Mouse (Mus musculus): ENCODE measurements around the gene Ptov1. TPM values are rescaled to one million over a fixed set of nuclear protein-coding genes. Genes with fewer than 3 reads are reported as not detected.

Ptov1 gene
- 377 and 384 TPM in 2 replicates for polyA plus RNA-seq (2014; fragmentation: Nextera tagmentation; extraction: Ambion mirVana)

- 2% methylated on average over 29 of the region's 29 CpGs for WGBS
- H3K4me1 ChIP-seq (ENCODE audit: control insufficient read depth, insufficient read depth, low read length), result peaks cover 43% of the 10 kb centered on the region
Measured at GRCm38 (mm10) chr7:44869697-44870528, at the start of gene Ptov1. Gene Ptov1 (minus strand): TSS chr7:44869788.

GRCm38 (mm10) chr7:44919127-44919526, 49.5 kb upstream of the Ptov1 start:
- Histone ChIP-seq H3K4me1 (ENCODE audit: control insufficient read depth, insufficient read depth, low read length) (0 out of 2 replicates have a peak, but pooled peaks cover 2% of the 10 kb centered on the region), H3K36me3 (ENCODE audit: control insufficient read depth, insufficient read depth, low read length) (peaks cover 34% of the 10 kb centered on the region), H3K27me3 (ENCODE audit: control insufficient read depth, insufficient read depth, low read length) (no peaks in the 10 kb centered on the region), H3K4me3 (ENCODE audit: low read depth, low read length) (no peak overlapping the region), H3K9ac (replicated peaks; ENCODE audit: low read depth, low read length) (no peak overlapping the region), H3K9me3 (ENCODE audit: control insufficient read depth, low read depth, low read length) (no peaks in the 10 kb centered on the region), H3K27ac (ENCODE audit: low read length) (no peak overlapping the region), H3K4me2 (replicated peaks; ENCODE audit: low read depth, low read length) (no peak overlapping the region)
- no peak for ATAC-seq (ENCODE audit: insufficient number of reproducible peaks, insufficient read depth, low FRiP score, low read depth)
- WGBS, result 86% methylated on average over 5 of the region's 5 CpGs

More at GRCm38 (mm10) chr7:44869697-44870528, at the start of gene Ptov1:
- no peaks in the 10 kb centered on the region for H3K9me3 ChIP-seq (ENCODE audit: control insufficient read depth, low read depth, low read length)
- ATAC-seq (ENCODE audit: insufficient number of reproducible peaks, insufficient read depth, low FRiP score, low read depth), result peak; percentile 90
- H3K4me2 ChIP-seq (replicated peaks; ENCODE audit: low read depth, low read length), result peak within 1 kb of the TSS; percentile 82
- peak within 1 kb of the TSS; percentile 94 for H3K4me3 ChIP-seq (ENCODE audit: low read depth, low read length)
- H3K27me3 ChIP-seq (ENCODE audit: control insufficient read depth, insufficient read depth, low read length), result no peaks in the 10 kb centered on the region
- peak within 1 kb of the TSS; percentile 100 for H3K27ac ChIP-seq (ENCODE audit: low read length)
- peaks cover 14% of the 10 kb centered on the region for H3K36me3 ChIP-seq (ENCODE audit: control insufficient read depth, insufficient read depth, low read length)
- peak within 1 kb of the TSS; percentile 100 for H3K9ac ChIP-seq (replicated peaks; ENCODE audit: low read depth, low read length)

DNA sequence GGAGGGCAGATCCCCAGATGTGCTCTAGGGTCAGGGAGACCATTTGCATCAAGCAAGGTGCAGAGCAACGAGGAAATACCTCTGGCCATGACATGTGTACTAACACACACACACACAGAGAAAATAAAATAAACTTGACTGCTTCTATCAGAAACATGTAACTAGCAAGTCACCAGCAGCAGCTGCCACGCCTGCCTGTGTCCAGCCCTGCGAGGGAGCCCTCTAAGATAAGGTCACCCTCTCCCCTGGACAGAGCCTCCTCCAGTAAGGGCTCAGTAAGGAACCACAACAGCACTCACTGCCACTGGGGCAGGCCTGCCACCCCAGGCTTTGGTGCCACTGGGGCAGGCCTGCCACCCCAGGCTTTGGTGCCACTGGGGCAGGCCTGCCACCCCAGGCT, 48.6 kb upstream of the Ptov1 start:
- no peaks in the 10 kb centered on the region for H3K27me3 ChIP-seq (ENCODE audit: control insufficient read depth, insufficient read depth, low read length)
- H3K9me3 ChIP-seq (ENCODE audit: control insufficient read depth, low read depth, low read length), result no peaks in the 10 kb centered on the region
- H3K36me3 ChIP-seq (ENCODE audit: control insufficient read depth, insufficient read depth, low read length), result peaks cover 33% of the 10 kb centered on the region
- WGBS, result 67% methylated on average over 3 of the region's 3 CpGs
- 0 out of 2 replicates have a peak, but pooled peaks cover 2% of the 10 kb centered on the region for H3K4me1 ChIP-seq (ENCODE audit: control insufficient read depth, insufficient read depth, low read length)
- no peak overlapping the region for H3K9ac ChIP-seq (replicated peaks; ENCODE audit: low read depth, low read length)
- ATAC-seq (ENCODE audit: insufficient number of reproducible peaks, insufficient read depth, low FRiP score, low read depth), result no peak
- no peak overlapping the region for H3K27ac ChIP-seq (ENCODE audit: low read length)
- H3K4me2 ChIP-seq (replicated peaks; ENCODE audit: low read depth, low read length), result no peak overlapping the region
- H3K4me3 ChIP-seq (ENCODE audit: low read depth, low read length), result no peak overlapping the region

- H3K4me1 ChIP-seq (ENCODE audit: control insufficient read depth, insufficient read depth, low read length), result 0 out of 2 replicates have a peak, but pooled peaks cover 2% of the 10 kb centered on the region
- H3K4me2 ChIP-seq (replicated peaks; ENCODE audit: low read depth, low read length), result no peak overlapping the region
- H3K36me3 ChIP-seq (ENCODE audit: control insufficient read depth, insufficient read depth, low read length), result peaks cover 38% of the 10 kb centered on the region
- H3K9ac ChIP-seq (replicated peaks; ENCODE audit: low read depth, low read length), result no peak overlapping the region
- 93% methylated on average over 4 of the region's 4 CpGs for WGBS
- H3K4me3 ChIP-seq (ENCODE audit: low read depth, low read length), result no peak overlapping the region
- no peaks in the 10 kb centered on the region for H3K9me3 ChIP-seq (ENCODE audit: control insufficient read depth, low read depth, low read length)
- H3K27ac ChIP-seq (ENCODE audit: low read length), result no peak overlapping the region
- no peaks in the 10 kb centered on the region for H3K27me3 ChIP-seq (ENCODE audit: control insufficient read depth, insufficient read depth, low read length)
- 0 out of 2 replicates have a peak, but pooled peaks have one; percentile 29 for ATAC-seq (ENCODE audit: insufficient number of reproducible peaks, insufficient read depth, low FRiP score, low read depth)
Measured at GRCm38 (mm10) chr7:44916881-44917280, 47.3 kb upstream of the Ptov1 start.

DNA sequence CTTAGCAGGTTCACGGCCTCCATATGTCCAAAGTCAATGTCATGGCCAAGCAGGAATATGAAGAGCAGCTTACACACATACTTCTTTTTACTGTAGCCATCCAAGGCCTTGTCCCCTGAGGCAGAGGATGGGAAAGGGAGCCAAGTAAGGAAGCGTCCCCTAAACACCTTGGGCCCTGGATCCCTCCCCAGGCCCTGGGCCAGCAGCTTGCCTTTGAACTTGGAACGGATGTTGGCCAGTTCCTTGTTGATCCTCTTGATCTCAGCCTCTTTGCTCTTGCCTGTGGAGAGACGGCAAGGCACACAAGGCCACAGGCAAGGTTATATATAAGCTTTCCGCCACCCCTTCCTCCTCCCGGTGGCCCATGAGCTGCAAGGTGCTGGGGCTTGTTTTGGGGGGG, 46.6 kb upstream of the Ptov1 start:
- 90% methylated on average over 6 of the region's 6 CpGs for WGBS
- no peak overlapping the region for H3K9ac ChIP-seq (replicated peaks; ENCODE audit: low read depth, low read length)
- H3K36me3 ChIP-seq (ENCODE audit: control insufficient read depth, insufficient read depth, low read length), result peaks cover 38% of the 10 kb centered on the region
- no peak overlapping the region for H3K27ac ChIP-seq (ENCODE audit: low read length)
- no peaks in the 10 kb centered on the region for H3K9me3 ChIP-seq (ENCODE audit: control insufficient read depth, low read depth, low read length)
- 0 out of 2 replicates have a peak, but pooled peaks cover 2% of the 10 kb centered on the region for H3K4me1 ChIP-seq (ENCODE audit: control insufficient read depth, insufficient read depth, low read length)
- H3K4me3 ChIP-seq (ENCODE audit: low read depth, low read length), result no peak overlapping the region
- no peak overlapping the region for H3K4me2 ChIP-seq (replicated peaks; ENCODE audit: low read depth, low read length)
- H3K27me3 ChIP-seq (ENCODE audit: control insufficient read depth, insufficient read depth, low read length), result no peaks in the 10 kb centered on the region
- ATAC-seq (ENCODE audit: insufficient number of reproducible peaks, insufficient read depth, low FRiP score, low read depth), result no peak

- H3K36me3 ChIP-seq (ENCODE audit: control insufficient read depth, insufficient read depth, low read length), result peaks cover 44% of the 10 kb centered on the region
- H3K4me1 ChIP-seq (ENCODE audit: control insufficient read depth, insufficient read depth, low read length), result 0 out of 2 replicates have a peak, but pooled peaks cover 2% of the 10 kb centered on the region
- H3K27ac ChIP-seq (ENCODE audit: low read length), result no peak overlapping the region
- H3K4me2 ChIP-seq (replicated peaks; ENCODE audit: low read depth, low read length), result no peak overlapping the region
- 93% methylated on average over 9 of the region's 9 CpGs for WGBS
- H3K9me3 ChIP-seq (ENCODE audit: control insufficient read depth, low read depth, low read length), result no peaks in the 10 kb centered on the region
- ATAC-seq (ENCODE audit: insufficient number of reproducible peaks, insufficient read depth, low FRiP score, low read depth), result no peak
- H3K9ac ChIP-seq (replicated peaks; ENCODE audit: low read depth, low read length), result no peak overlapping the region
- H3K27me3 ChIP-seq (ENCODE audit: control insufficient read depth, insufficient read depth, low read length), result no peaks in the 10 kb centered on the region
- H3K4me3 ChIP-seq (ENCODE audit: low read depth, low read length), result no peak overlapping the region
Measured at GRCm38 (mm10) chr7:44915314-44915713, 45.7 kb upstream of the Ptov1 start.

- ATAC-seq (ENCODE audit: insufficient number of reproducible peaks, insufficient read depth, low FRiP score, low read depth), result no peak
- no peak overlapping the region for H3K9ac ChIP-seq (replicated peaks; ENCODE audit: low read depth, low read length)
- no peaks in the 10 kb centered on the region for H3K9me3 ChIP-seq (ENCODE audit: control insufficient read depth, low read depth, low read length)
- no peak overlapping the region for H3K4me2 ChIP-seq (replicated peaks; ENCODE audit: low read depth, low read length)
- no peaks in the 10 kb centered on the region for H3K27me3 ChIP-seq (ENCODE audit: control insufficient read depth, insufficient read depth, low read length)
- H3K36me3 ChIP-seq (ENCODE audit: control insufficient read depth, insufficient read depth, low read length), result peaks cover 53% of the 10 kb centered on the region
- H3K4me3 ChIP-seq (ENCODE audit: low read depth, low read length), result no peak overlapping the region
- no peak overlapping the region for H3K27ac ChIP-seq (ENCODE audit: low read length)
- 0 out of 2 replicates have a peak, but pooled peaks cover 2% of the 10 kb centered on the region for H3K4me1 ChIP-seq (ENCODE audit: control insufficient read depth, insufficient read depth, low read length)
- WGBS, result 91% methylated on average over 2 of the region's 2 CpGs
Measured at GRCm38 (mm10) chr7:44914396-44914795, 44.8 kb upstream of the Ptov1 start.

- no peak overlapping the region for H3K4me3 ChIP-seq (ENCODE audit: low read depth, low read length)
- no peak for ATAC-seq (ENCODE audit: insufficient number of reproducible peaks, insufficient read depth, low FRiP score, low read depth)
- no peaks in the 10 kb centered on the region for H3K9me3 ChIP-seq (ENCODE audit: control insufficient read depth, low read depth, low read length)
- 89% methylated on average over 15 of the region's 15 CpGs for WGBS
- no peak overlapping the region for H3K27ac ChIP-seq (ENCODE audit: low read length)
- H3K4me2 ChIP-seq (replicated peaks; ENCODE audit: low read depth, low read length), result no peak overlapping the region
- peaks cover 85% of the 10 kb centered on the region for H3K36me3 ChIP-seq (ENCODE audit: control insufficient read depth, insufficient read depth, low read length)
- H3K4me1 ChIP-seq (ENCODE audit: control insufficient read depth, insufficient read depth, low read length), result no peaks in the 10 kb centered on the region
- H3K9ac ChIP-seq (replicated peaks; ENCODE audit: low read depth, low read length), result no peak overlapping the region
- no peaks in the 10 kb centered on the region for H3K27me3 ChIP-seq (ENCODE audit: control insufficient read depth, insufficient read depth, low read length)
Measured at GRCm38 (mm10) chr7:44908706-44909476, 39.3 kb upstream of the Ptov1 start.

Data from stomach, embryonic 14.5 days (tissue).